Comparison of ENCODE assay signal across 11 mouse cellular contexts in the genomic region with DNA sequence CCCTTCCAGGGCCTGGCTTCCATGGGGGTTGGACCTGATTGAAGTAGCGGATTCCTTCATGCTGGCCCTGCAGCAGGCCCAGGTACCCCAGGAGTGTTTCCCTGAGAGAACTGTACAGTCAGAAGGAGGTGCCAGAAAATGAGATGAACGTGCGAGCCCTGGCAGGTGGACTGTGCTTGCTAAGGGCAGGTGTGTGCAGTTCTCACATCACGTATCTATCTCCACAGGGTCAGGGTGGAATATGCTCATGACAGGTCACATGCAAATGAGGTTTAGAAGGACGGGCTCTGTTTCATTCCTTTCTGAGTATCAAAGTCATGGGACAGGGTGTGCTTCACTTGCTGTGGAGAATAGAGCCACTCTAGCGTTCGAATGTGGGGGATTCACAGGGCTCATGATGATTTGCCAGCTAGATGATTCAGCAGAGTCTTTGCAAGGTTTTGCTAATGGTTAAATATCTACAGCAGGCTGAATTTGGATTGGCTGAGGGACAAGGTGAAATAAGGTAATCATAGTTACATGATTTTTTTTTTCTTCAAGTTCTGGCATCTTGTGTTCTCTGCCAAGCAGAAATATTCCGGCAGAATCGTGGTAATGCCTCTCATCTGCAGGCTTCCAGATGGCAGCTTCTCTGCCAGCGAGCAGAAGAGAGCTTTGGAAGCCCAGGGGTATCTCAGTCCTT. TPM values are rescaled to one million over a fixed set of nuclear protein-coding genes. Genes with fewer than 3 reads are reported as not detected.
DNase-seq lines count a peak whose midpoint lies in the region; ATAC-seq lines count a peak whose summit lies in the region.
"Had no signal": no experiment of that assay in that cellular context is flagged by ENCODE, and none has a peak within 500 bp of the region (broad histone marks: within the 10 kb centered on the region; RNA-seq: fewer than 3 reads in every experiment).

No protein-coding gene starts in this region.

- H3K27me3 ChIP-seq in hindbrain, embryonic 10.5 days (ENCODE audit: insufficient read depth, poor library complexity, severe bottlenecking) = no peaks in the 10 kb centered on the region
- H3K27me3 ChIP-seq in hindbrain, embryonic 16.5 days (replicated peaks; ENCODE audit: control insufficient read depth, insufficient read depth, low read length) = no peaks in the 10 kb centered on the region
- no peaks in the 10 kb centered on the region for H3K27me3 ChIP-seq in liver, embryonic 12.5 days (replicated peaks)
- H3K27me3 ChIP-seq: embryonic facial prominence, embryonic 13.5 days had no signal

- ATAC-seq in hindbrain, embryonic 16.5 days = no peak
- ATAC-seq in liver, embryonic 12.5 days = no peak

- H3K4me1 ChIP-seq in hindbrain, embryonic 10.5 days (replicated peaks) = peaks cover 43% of the 10 kb centered on the region
- peaks cover 19% of the 10 kb centered on the region for H3K4me1 ChIP-seq in hindbrain, embryonic 16.5 days (ENCODE audit: control insufficient read depth, insufficient read depth, low read depth, low read length)
- H3K4me1 ChIP-seq in liver, embryonic 12.5 days = peaks cover 42% of the 10 kb centered on the region

- WGBS in hindbrain, embryonic 10.5 days = 71% methylated on average over 10 of the region's 10 CpGs
- 54% methylated on average over 10 of the region's 10 CpGs for WGBS in hindbrain, embryonic 16.5 days
- WGBS in liver, embryonic 12.5 days (ENCODE audit: insufficient replicate concordance) = 80% methylated on average over 10 of the region's 10 CpGs

- no peak for DNase-seq in hindbrain, embryonic 10.5 days (ENCODE audit: low spot score)
- DNase-seq in liver = no peak
- peak; percentile 92 for DNase-seq in brain, adult 2 months (ENCODE audit: low read depth, low spot score)
- peak; percentile 65 for DNase-seq in kidney, postnatal 14 days
- DNase-seq in gastrocnemius, adult 8-10 months (ENCODE audit: low spot score in 2 of 2) = no peak
- no peak for DNase-seq in B cell, adult 2 months
- DNase-seq: lung, adult 2 months; thymus, postnatal 14 days had no signal

- H3K4me2 ChIP-seq in hindbrain, embryonic 16.5 days (ENCODE audit: low read length) = no peak overlapping the region
- H3K4me2 ChIP-seq in liver, embryonic 12.5 days = 0 out of 2 replicates have a peak overlapping the region, but pooled peaks have one; percentile 23
- H3K4me2 ChIP-seq: embryonic facial prominence, embryonic 13.5 days had no signal

- H3K27ac ChIP-seq in hindbrain, embryonic 10.5 days = peak overlapping the region; percentile 4; the same call in 1 of the 2 replicates
- no peak overlapping the region for H3K27ac ChIP-seq in hindbrain, embryonic 16.5 days (ENCODE audit: low read depth, low read length)
- no peak overlapping the region for H3K27ac ChIP-seq in liver, embryonic 12.5 days
- H3K27ac ChIP-seq: embryonic facial prominence, embryonic 13.5 days had no signal

- H3K36me3 ChIP-seq in hindbrain, embryonic 10.5 days = no peaks in the 10 kb centered on the region
- H3K36me3 ChIP-seq in hindbrain, embryonic 16.5 days (ENCODE audit: control insufficient read depth, insufficient read depth, low read length) = no peaks in the 10 kb centered on the region
- H3K36me3 ChIP-seq in liver, embryonic 12.5 days = no peaks in the 10 kb centered on the region
- H3K36me3 ChIP-seq: embryonic facial prominence, embryonic 13.5 days had no signal

- H3K9me3 ChIP-seq in hindbrain, embryonic 10.5 days = no peaks in the 10 kb centered on the region
- H3K9me3 ChIP-seq in hindbrain, embryonic 16.5 days (ENCODE audit: control insufficient read depth, low read length) = no peaks in the 10 kb centered on the region
- no peaks in the 10 kb centered on the region for H3K9me3 ChIP-seq in liver, embryonic 12.5 days (replicated peaks)
- H3K9me3 ChIP-seq: embryonic facial prominence, embryonic 13.5 days had no signal

- no peak overlapping the region for H3K9ac ChIP-seq in hindbrain, embryonic 16.5 days (ENCODE audit: low read depth, low read length)
- no peak overlapping the region for H3K9ac ChIP-seq in liver, embryonic 12.5 days
- H3K9ac ChIP-seq: embryonic facial prominence, embryonic 13.5 days had no signal

- no peak overlapping the region for H3K4me3 ChIP-seq in hindbrain, embryonic 10.5 days
- no peak overlapping the region for H3K4me3 ChIP-seq in hindbrain, embryonic 16.5 days (ENCODE audit: low read length)
- no peak overlapping the region for H3K4me3 ChIP-seq in liver, embryonic 12.5 days
- H3K4me3 ChIP-seq: embryonic facial prominence, embryonic 13.5 days had no signal

RNA-seq across cellular contexts. Expression of a gene that starts 28.8 kb away (rescaled TPM):
- polyA plus RNA-seq in hindbrain, embryonic 10.5 days (2016; fragmentation: Nextera tagmentation; extraction: Ambion mirVana) = 33.0 and 46.4 TPM in 2 replicates
- 86.9 and 93.7 TPM in 2 replicates for polyA plus RNA-seq in hindbrain, embryonic 16.5 days (2015; fragmentation: Nextera tagmentation; extraction: Ambion mirVana)
- 7.1 TPM in 2 replicates for polyA plus RNA-seq in liver, embryonic 12.5 days (2016; fragmentation: Nextera tagmentation; extraction: Ambion mirVana)
- 1 to 10 TPM; 1.1 to 2.0 (median 1.7) TPM for total RNA-seq in gastrocnemius, adult 8-10 months (2022)

Comparison
In these comparisons a context has a peak if more than half of its experiments do, and no peak if none do; other contexts are left out.
1. DNase-seq: peak in brain, adult 2 months (single experiment) and kidney, postnatal 14 days (single experiment); none in hindbrain, embryonic 10.5 days (single experiment), liver (single experiment), gastrocnemius, adult 8-10 months (0 of 2) and B cell, adult 2 months (0 of 2).